Mouse (Mus musculus): ENCODE results near the gene Ggn.

Ggn gene

GRCm38 (mm10) chr7:29213675-29214082 lies 43.7 kb downstream of the Ggn start, which contains the start of gene Catsperg1:
TSS of gene Catsperg1 (minus strand) at chr7:29214035.
- no peak for DNase-seq

GRCm38 (mm10) chr7:29214236-29214635 lies 44.2 kb downstream of the Ggn start:
- DNase-seq: no peak

- DNase-seq: no peak
Observed at GRCm38 (mm10) chr7:29214846-29215245, 44.8 kb downstream of the Ggn start.

All from thymus, postnatal 25 days (tissue).